Mouse (Mus musculus): Measurements from ENCODE around the gene Xab2. TPM values are rescaled to one million over a fixed set of nuclear protein-coding genes. Genes with fewer than 3 reads are reported as not detected.
A peak's percentile ranks its signal among the peaks of the same experiment; 100 is the strongest.
"Not testable (repeated sequence)": the region's sequence is repeated elsewhere in the genome, so short reads cannot be mapped to it uniquely, and the experiment has no call there.

Xab2 gene
- total RNA-seq, 4 experiments from 2014 or later: 13.8 to 18.5 (median 16.2) TPM

DNA sequence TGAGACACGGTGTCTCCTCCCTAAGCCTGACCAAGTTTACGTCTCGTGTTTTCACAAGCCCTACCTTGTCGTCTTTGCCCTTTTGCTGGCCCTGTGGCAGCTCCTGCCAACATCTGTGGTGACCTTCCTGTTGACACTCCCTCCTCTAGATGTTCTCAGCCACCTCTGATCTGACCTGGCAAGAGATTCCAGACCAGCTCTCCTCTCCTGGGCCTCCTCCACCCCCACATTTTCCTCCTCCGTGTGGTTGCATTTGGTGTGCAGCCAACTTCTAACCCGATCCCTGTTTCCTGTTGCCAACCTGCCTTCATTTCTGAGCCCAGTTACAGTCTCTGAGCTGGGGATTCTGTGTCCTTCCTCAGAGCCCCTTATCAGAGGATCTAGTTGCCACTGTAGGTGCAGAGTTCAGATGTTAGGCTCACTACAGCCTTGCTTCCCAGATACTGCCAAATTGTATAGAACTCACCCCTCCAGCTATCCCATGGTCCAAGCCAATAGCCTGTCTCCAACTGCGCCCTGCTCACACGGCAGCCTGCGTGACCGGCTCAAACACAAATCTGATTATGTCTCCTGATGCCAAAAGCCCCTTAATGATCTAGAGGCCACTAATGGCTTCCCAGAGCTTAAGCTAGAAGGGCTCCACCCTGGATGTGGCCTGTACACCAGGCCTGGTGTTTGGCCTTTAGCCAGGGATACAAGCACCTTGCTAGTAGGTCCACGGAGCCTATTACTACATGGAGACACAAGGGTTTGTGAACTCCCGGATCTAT lies 11.9 kb downstream of the Xab2 start:
- no peak for DNase-seq (ENCODE audit: low spot score)

DNA sequence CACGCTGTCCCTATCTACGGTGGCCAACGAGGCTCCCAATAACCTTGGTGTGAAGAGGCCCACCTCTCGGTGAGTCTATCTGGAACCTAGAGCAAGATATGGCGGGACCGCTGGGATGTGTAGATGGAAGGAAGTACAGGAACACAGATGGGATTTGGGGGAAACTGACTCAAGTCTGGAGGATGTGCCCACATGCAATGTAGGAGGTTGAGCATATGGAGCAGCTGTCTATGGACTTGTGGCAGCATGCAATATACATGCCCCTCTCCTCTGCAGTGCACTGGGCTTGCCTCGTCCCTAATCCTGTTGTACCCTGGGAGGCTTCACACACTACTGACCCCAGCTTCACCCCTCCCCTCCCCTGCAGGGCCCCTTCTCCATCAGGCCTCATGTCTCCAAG lies 13.3 kb downstream of the Xab2 start:
- no peak for DNase-seq (ENCODE audit: low spot score)

- DNase-seq (ENCODE audit: low spot score): no peak
Measured at GRCm38 (mm10) chr8:3606593-3606992, 14.5 kb downstream of the Xab2 start.

DNA sequence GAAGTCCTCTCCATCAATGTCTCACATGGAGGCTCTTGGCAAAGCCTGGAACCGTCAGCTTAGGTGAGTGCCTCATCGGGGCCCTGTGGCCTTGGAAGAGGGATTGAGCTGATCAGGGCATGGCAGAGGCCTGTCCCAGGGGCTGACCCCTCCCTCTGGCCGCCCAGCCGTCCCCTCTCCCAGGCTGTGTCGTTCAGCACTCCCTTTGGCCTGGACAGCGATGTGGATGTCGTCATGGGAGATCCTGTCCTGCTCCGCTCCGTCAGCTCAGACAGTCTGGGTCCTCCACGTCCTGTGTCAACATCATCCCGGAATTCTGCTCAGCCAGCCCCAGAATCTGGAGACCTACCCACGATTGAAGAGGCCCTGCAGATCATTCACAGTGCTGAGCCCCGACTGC lies 17.7 kb downstream of the Xab2 start:
- DNase-seq (ENCODE audit: low spot score): no peak

- peak; percentile 75 for DNase-seq (ENCODE audit: low spot score)
Measured at GRCm38 (mm10) chr8:3600401-3600800, 20.7 kb downstream of the Xab2 start.

GRCm38 (mm10) chr8:3599219-3599618 lies 21.9 kb downstream of the Xab2 start:
- DNase-seq (ENCODE audit: low spot score): no peak

DNA sequence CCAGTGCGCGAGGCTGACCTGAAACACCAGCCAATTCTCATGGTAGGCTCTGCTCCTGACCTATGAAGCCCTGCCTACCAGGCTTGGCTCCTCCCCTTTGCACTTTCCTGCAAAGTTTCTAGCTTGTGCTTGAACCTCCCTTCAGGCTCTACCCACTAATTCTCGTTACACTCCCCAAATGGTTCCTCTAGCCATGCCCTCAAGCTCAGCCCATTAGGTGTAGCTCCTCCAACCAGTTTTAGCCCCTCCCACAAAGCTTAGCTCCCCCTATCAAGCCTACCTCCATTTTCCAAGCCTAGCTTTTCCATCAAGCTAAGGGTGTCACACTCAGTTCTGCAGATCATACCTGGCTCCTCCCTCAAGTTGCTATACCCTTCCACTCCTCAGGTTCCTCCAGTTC lies 23.1 kb downstream of the Xab2 start:
- DNase-seq (ENCODE audit: low spot score): no peak

DNA sequence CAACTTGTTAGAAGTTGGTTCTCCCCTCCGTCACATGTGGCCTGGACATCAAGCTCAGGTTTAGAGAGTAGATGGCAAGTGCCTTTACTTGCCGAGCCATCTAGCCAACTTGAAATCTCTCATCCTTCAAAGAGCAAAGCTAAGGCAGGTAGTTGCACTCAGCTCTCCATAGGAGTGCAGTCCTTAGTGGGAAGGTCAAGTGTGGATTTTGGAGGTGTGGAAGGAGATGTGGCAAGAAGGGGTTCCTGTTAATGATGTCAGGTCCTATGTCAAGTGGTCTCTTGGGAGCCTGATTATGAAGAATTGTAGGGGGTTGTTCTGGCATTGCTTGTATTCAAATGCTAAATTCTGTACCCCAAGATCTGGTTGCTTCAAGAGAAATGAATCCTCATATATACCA lies 26.6 kb downstream of the Xab2 start:
- no peak for DNase-seq (ENCODE audit: low spot score)

- no peak for DNase-seq (ENCODE audit: low spot score)
Measured at GRCm38 (mm10) chr8:3593470-3593869, 27.6 kb downstream of the Xab2 start.

DNA sequence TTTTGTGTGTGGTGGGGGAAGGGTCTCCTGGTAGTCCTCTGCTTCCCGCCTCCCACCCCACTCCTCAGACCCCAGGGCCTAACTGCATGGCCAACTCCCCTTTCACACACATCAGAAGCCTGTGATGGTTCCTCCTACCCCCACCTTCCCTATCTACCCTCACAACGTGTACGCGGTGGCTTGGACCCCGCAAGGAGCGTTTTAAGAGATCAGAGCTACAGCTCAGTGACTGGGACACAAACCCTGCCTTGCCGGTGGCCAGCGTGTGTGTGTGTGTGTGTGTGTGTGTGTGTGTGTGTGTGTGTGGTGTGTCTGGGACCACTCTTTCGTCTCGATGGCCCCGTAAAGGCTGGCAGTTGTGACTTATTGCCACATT lies 32.9 kb downstream of the Xab2 start:
- DNase-seq (ENCODE audit: low spot score): no peak

DNA sequence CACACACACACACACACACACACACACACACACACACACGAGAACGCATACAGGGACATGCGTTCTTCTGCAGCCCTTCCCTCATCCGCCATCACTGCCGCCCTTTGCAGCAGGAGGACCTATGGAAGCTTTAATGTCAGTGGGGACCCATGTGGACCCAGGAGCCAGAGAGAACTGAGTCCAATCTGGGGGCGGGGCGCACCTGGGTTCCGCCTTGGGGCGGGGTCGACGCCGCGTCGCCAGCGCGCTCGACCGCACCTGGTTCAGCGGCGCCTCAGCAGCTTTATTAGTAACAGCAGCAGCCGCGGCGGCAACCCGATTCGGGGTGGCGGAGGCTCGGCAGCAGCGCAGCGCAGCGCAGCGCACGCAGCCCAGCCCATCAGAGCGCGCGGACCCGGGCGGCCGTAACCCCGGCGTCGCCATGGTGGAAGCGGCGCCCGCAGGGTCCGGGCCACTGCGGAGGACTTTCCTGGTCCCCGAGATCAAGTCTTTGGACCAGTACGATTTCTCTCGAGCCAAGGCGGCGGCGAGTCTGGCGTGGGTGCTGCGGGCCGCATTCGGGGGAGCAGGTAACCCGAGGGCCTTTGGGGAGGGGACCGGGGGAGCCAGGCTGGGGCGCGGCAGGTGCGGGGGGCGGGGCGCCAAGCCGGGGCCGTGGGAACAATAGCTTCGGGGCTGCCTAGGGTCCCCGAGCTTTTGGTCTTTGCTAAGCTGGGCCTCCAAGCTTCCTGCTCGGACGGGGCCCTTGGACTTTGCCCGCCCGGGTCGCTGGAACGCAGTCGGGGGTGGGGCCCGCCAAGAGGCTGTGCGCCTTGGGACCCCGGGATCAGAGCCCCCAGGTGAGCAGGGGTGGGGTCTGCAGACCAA lies 33.5 kb downstream of the Xab2 start:
- no peak for DNase-seq (ENCODE audit: low spot score)

- DNase-seq (ENCODE audit: low spot score): no peak
Measured at GRCm38 (mm10) chr8:3586993-3587390, 34.1 kb downstream of the Xab2 start, which contains the start of gene Camsap3. Gene Camsap3 (plus strand): TSS chr8:3587293.

GRCm38 (mm10) chr8:3586452-3586851 lies 34.7 kb downstream of the Xab2 start:
- no peak for DNase-seq (ENCODE audit: low spot score)

DNA sequence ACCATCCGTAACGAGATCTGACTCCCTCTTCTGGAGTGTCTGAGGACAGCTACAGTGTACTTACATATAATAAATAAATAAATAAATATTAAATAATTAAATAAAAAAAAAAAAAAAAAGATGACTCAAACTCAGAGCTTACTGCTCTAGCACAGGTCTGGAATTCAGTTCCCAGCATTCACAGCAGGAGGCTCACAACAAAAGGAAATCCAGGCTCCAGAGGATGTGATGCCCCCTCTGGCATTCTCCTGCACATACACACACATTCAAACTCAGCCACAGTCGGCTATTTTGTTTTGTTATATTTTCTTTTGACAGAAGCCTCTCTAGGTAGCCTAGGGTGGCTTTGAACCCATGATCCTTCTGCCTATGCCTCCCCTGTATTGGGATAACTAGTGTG lies 39.2 kb downstream of the Xab2 start:
- DNase-seq (ENCODE audit: low spot score): not testable (repeated sequence)

DNA sequence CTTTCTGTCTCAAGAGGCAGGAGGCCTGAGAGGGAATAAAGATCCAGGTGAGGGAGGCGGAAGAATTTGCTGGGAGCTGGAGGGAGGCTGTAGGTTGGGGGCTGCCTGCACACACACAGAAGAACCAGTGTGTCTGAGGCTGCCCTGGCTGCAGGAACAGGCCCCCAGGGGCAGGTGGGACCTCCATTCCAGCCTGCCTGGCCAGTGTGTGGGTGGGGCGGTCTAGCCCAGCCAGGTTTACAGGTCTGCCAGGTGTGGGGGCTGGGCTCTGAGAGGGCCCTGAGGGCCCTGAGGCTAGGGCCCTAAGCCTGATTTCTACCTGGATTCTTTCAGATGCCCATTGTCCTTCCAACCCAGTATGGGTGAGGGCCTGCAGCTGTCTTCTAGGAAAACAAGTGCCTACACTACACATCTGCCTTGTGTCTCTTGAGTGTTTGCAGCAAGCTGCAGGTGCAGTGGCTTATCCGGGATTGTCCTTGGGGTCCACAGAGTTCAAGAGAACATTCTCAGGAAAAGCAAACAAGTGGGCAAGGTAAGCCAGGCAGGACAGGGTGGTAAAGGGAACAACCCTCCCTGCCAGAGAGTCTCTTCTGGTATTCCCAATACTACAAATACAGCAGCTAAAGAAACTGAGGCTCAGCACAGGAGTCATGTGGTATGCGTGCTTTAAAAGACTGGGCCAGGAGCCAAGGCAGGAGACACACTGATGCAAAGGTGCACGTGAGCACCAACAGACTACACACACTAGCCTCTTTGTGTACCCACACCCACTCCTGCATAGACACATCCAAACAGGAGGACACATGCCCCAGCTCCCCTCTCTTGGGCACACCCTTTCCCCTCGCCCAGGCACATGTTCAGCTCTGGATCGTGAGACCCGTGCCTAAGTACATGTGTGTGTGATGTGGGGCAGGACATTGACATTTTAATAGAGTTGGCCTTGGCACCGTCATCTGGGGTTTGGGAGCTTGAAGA lies 41.4 kb downstream of the Xab2 start:
- DNase-seq (ENCODE audit: low spot score): no peak

GRCm38 (mm10) chr8:3576211-3576960 lies 44.7 kb downstream of the Xab2 start:
- DNase-seq (ENCODE audit: low spot score): no peak

DNA sequence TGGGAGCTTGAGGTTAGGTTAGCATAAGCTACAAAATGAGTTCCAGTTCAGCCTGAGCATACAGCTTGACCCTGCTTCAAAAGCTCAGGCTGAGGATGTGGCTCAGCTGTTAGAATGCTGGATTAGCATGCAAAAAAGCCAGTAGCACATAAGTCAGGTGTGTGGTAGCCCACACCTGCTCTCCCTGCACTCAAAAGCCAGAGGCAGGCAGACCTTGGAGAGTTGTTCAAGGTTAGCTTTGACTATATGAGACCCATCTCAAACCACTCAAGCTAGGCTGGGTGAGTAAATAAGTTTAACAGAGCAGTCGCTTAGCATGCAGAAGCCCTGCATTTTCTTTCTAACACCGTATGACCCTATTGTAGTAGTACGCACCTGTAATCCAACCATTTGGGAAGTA lies 46.6 kb downstream of the Xab2 start:
- DNase-seq (ENCODE audit: low spot score): no peak

- no peak for DNase-seq (ENCODE audit: low spot score)
Measured at GRCm38 (mm10) chr8:3569784-3570183, 51.3 kb downstream of the Xab2 start.

GRCm38 (mm10) chr8:3568378-3568777 lies 52.7 kb downstream of the Xab2 start:
- no peak for DNase-seq (ENCODE audit: low spot score)

DNA sequence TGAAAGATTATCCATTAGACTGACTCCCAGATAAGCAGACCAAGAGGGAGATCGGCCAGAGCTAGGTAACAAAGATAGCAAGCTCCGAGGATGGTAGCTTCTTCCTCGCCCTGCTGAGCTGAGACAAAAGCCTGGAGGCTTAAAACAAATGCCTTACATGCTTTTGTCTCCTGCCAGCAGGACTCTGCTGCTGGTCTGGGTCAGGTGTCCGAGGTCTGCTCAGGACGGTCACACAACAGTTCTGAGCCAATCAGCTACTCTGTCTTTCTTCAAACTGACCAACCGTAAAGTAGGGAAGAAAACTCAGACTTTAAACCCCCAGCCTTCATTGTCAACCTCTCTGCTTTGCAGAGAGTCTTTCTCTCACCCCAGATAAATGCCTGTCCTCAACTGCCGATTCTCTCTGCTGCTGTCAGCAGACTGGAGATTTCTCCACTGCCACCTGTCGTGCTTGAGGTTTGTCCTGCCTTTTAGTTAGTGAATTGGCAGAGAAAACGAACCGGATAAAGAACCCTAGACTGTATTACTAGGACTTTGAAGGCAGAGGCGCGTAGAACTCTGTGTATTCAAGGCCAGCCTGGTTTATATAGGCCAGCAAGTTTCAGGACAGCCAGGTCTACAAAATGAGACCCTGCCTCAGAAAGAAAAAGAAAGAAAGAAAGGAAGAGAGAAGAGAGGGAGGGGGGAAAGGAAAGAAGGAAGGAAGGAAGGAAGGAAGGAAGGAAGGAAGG lies 53.3 kb downstream of the Xab2 start, which contains the start of gene C330021F23Rik:
C330021F23Rik (plus strand) TSS at position 350 of the 731 bp plus-strand sequence.
- DNase-seq (ENCODE audit: low spot score): peak; percentile 3
